In the genomic region with DNA sequence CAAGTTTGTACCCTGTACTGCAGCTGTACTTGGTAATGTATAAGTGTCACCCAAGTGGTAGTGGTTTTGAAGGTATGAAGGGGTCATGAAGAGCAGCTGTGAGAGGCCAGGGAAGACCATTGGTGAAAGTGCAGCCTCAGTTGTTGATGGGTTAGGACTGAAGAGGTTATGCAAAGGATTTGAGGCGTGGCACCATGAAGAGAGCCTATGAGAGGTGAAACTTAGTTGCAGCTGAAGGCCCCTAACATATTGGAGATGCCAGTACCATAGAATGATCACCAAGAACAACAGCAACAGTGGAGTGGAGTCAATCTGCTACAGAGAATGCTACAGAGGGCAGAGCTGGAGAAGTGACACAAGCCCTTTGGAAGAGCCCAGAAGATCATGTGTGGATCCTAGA, we compare ENCODE assay signal across 18 mouse cellular contexts. TPM values are rescaled to one million over a fixed set of nuclear protein-coding genes. Genes with fewer than 3 reads are reported as not detected.
DNase-seq lines count a peak whose midpoint lies in the region; ATAC-seq and TF ChIP-seq lines count a peak whose summit lies in the region.
"Had no signal": no experiment of that assay in that cellular context is flagged by ENCODE, and none has a peak within 500 bp of the region (broad histone marks: within the 10 kb centered on the region; RNA-seq: fewer than 3 reads in every experiment).

No protein-coding gene starts in this region.

- in situ Hi-C loops in ES-E14 (cut with MboI; ENCODE audit: low sequenced_read_pairs in 2 of 2, unreplicated experiment in 2 of 2), result no loop called here

- H3K27ac ChIP-seq in heart, embryonic 12.5 days (ENCODE audit: poor library complexity, severe bottlenecking), result 0 out of 2 replicates have a peak overlapping the region, but pooled peaks have one; percentile 97
- H3K27ac ChIP-seq in liver, embryonic 13.5 days, result 0 out of 2 replicates have a peak overlapping the region, but pooled peaks have one; percentile 32
- H3K27ac ChIP-seq in liver, embryonic 11.5 days (ENCODE audit: low read depth, low read length), result no peak overlapping the region
- peak overlapping the region; percentile 95 for H3K27ac ChIP-seq in ES-E14 (ENCODE audit: insufficient read depth, low read depth, low read length, poor library complexity, severe bottlenecking)
- peak overlapping the region; percentile 60; the same call in 1 of the 2 replicates for H3K27ac ChIP-seq in stomach, embryonic 16.5 days (ENCODE audit: low read length)
- H3K27ac ChIP-seq: forebrain, embryonic 12.5 days; neural tube, embryonic 15.5 days had no signal

- no peak for DNase-seq in heart, adult 18-20 months
- no peak for DNase-seq in liver, embryonic 13.5 days
- no peak for DNase-seq in liver, embryonic 11.5 days (ENCODE audit: low spot score)
- DNase-seq in ES-E14 (ENCODE audit: low read depth, low spot score), result no peak
- DNase-seq: adrenal gland, postnatal 25 days; cerebellum, adult 8-10 months; retina, postnatal 1 day; spleen, adult 18-20 months; thymus, postnatal 36 days had no signal

- H3K9ac ChIP-seq in heart, embryonic 12.5 days, result no peak overlapping the region
- 0 out of 2 replicates have a peak overlapping the region, but pooled peaks have one; percentile 43 for H3K9ac ChIP-seq in liver, embryonic 13.5 days
- H3K9ac ChIP-seq in liver, embryonic 11.5 days (ENCODE audit: low read depth, low read length), result no peak overlapping the region
- H3K9ac ChIP-seq in ES-E14 (ENCODE audit: insufficient read depth, low read depth, low read length, poor library complexity, severe bottlenecking), result peak overlapping the region; percentile 42; the same call in 1 of the 2 replicates
- H3K9ac ChIP-seq in stomach, embryonic 16.5 days (ENCODE audit: low read length), result no peak overlapping the region
- H3K9ac ChIP-seq: forebrain, embryonic 12.5 days; hindbrain, embryonic 14.5 days; neural tube, embryonic 15.5 days had no signal

- no peaks in the 10 kb centered on the region for H3K27me3 ChIP-seq in heart, embryonic 12.5 days (replicated peaks)
- H3K27me3 ChIP-seq in liver, embryonic 13.5 days, result no peaks in the 10 kb centered on the region
- no peaks in the 10 kb centered on the region for H3K27me3 ChIP-seq in liver, embryonic 11.5 days (replicated peaks; ENCODE audit: control insufficient read depth, insufficient read depth, low read length)
- no peaks in the 10 kb centered on the region for H3K27me3 ChIP-seq in stomach, embryonic 16.5 days (ENCODE audit: control insufficient read depth, insufficient read depth, low read length)
- H3K27me3 ChIP-seq: forebrain, embryonic 12.5 days; neural tube, embryonic 15.5 days had no signal

- peaks cover 5% of the 10 kb centered on the region for H3K4me1 ChIP-seq in heart, embryonic 12.5 days (replicated peaks)
- peaks cover 40% of the 10 kb centered on the region for H3K4me1 ChIP-seq in liver, embryonic 13.5 days (replicated peaks)
- peaks cover 4% of the 10 kb centered on the region for H3K4me1 ChIP-seq in liver, embryonic 11.5 days (replicated peaks; ENCODE audit: control insufficient read depth, insufficient read depth, low read length)
- peaks cover 5 to 8% of the 10 kb centered on the region in 2 experiments; a peak in 3 of 4 replicates for H3K4me1 ChIP-seq in ES-E14 (ENCODE audit: control insufficient read depth in 2 of 2, insufficient read depth in 2 of 2, low read length in 2 of 2, poor library complexity in 1 of 2)
- H3K4me1 ChIP-seq in stomach, embryonic 16.5 days (ENCODE audit: control insufficient read depth, insufficient read depth, low read length), result peaks cover 12% of the 10 kb centered on the region

- no peak overlapping the region for H3K4me3 ChIP-seq in heart, embryonic 12.5 days
- H3K4me3 ChIP-seq in liver, embryonic 13.5 days (replicated peaks), result no peak overlapping the region
- H3K4me3 ChIP-seq in liver, embryonic 11.5 days (ENCODE audit: low read depth, low read length), result no peak overlapping the region
- H3K4me3 ChIP-seq in ES-E14 (ENCODE audit: insufficient read depth in 1 of 2, low read depth in 1 of 2, low read length in 2 of 2, poor library complexity in 1 of 2, severe bottlenecking in 1 of 2), result peak overlapping the region; percentile 5 to 84
- H3K4me3 ChIP-seq in stomach, embryonic 16.5 days (replicated peaks; ENCODE audit: low read length), result no peak overlapping the region
- H3K4me3 ChIP-seq: forebrain, embryonic 12.5 days had no signal

- H3K36me3 ChIP-seq in heart, embryonic 12.5 days, result peaks cover 3% of the 10 kb centered on the region; the same call in 1 of the 2 replicates
- no peaks in the 10 kb centered on the region for H3K36me3 ChIP-seq in liver, embryonic 13.5 days
- no peaks in the 10 kb centered on the region; the same call in 1 of the 2 replicates for H3K36me3 ChIP-seq in liver, embryonic 11.5 days (ENCODE audit: control insufficient read depth, insufficient read depth, low read length)
- peaks cover 3% of the 10 kb centered on the region for H3K36me3 ChIP-seq in ES-E14 (ENCODE audit: control insufficient read depth, insufficient read depth, low read length, poor library complexity, severe bottlenecking)
- H3K36me3 ChIP-seq in stomach, embryonic 16.5 days (ENCODE audit: control insufficient read depth, insufficient read depth, low read length), result no peaks in the 10 kb centered on the region; the same call in 1 of the 2 replicates
- H3K36me3 ChIP-seq: forebrain, embryonic 12.5 days; neural tube, embryonic 15.5 days had no signal

- no peak for ATAC-seq in heart, embryonic 12.5 days (ENCODE audit: insufficient number of reproducible peaks, low FRiP score)
- ATAC-seq in liver, embryonic 13.5 days (ENCODE audit: low read depth), result no peak
- ATAC-seq in liver, embryonic 11.5 days (replicated peaks; ENCODE audit: low FRiP score), result no peak
- ATAC-seq in stomach, embryonic 16.5 days (ENCODE audit: insufficient read depth, low FRiP score), result no peak
- ATAC-seq in megakaryocyte progenitor cell, adult 5-6 weeks (replicated peaks; ENCODE audit: poor library complexity), result no peak
- ATAC-seq: activated CD4-positive, CD25-positive, alpha-beta regulatory T cell, adult 4 months had no signal

- no peaks in the 10 kb centered on the region for H3K9me3 ChIP-seq in heart, embryonic 12.5 days (replicated peaks)
- no peaks in the 10 kb centered on the region for H3K9me3 ChIP-seq in liver, embryonic 13.5 days (replicated peaks)
- H3K9me3 ChIP-seq in liver, embryonic 11.5 days (ENCODE audit: control insufficient read depth, low read length), result no peaks in the 10 kb centered on the region
- no peaks in the 10 kb centered on the region for H3K9me3 ChIP-seq in ES-E14 (ENCODE audit: control insufficient read depth, insufficient read depth, low read depth, low read length)
- H3K9me3 ChIP-seq in stomach, embryonic 16.5 days (replicated peaks; ENCODE audit: control insufficient read depth, low read length), result no peaks in the 10 kb centered on the region
- H3K9me3 ChIP-seq: forebrain, embryonic 12.5 days; neural tube, embryonic 15.5 days had no signal

- 94% methylated on average over 1 of the region's 1 CpGs for WGBS in heart, embryonic 12.5 days
- WGBS in liver, embryonic 13.5 days (ENCODE audit: insufficient replicate concordance), result 71% methylated on average over 1 of the region's 1 CpGs
- 93% methylated on average over 1 of the region's 1 CpGs for WGBS in liver, embryonic 11.5 days
- WGBS in stomach, embryonic 16.5 days, result 94% methylated on average over 1 of the region's 1 CpGs

- peak overlapping the region; percentile 69; the same call in 1 of the 2 replicates for H3K4me2 ChIP-seq in heart, embryonic 12.5 days
- no peak overlapping the region for H3K4me2 ChIP-seq in liver, embryonic 13.5 days
- no peak overlapping the region for H3K4me2 ChIP-seq in liver, embryonic 11.5 days
- H3K4me2 ChIP-seq in stomach, embryonic 16.5 days (ENCODE audit: low read depth, low read length), result no peak overlapping the region
- H3K4me2 ChIP-seq: forebrain, embryonic 12.5 days had no signal

TF ChIP-seq in ES-E14, 5 proteins besides CTCF, POLR2A, EP300 and RAD21:
- no peak for TF ChIP-seq MAFK (IDR thresholded peaks at IDR 0.05; ENCODE audit: insufficient read depth, low read depth, low read length)

RNA-seq across cellular contexts. Expression of a gene that starts 1.7 kb away (rescaled TPM):
- 61.0 and 66.5 TPM in 2 replicates for polyA plus RNA-seq in heart, embryonic 12.5 days (2016; fragmentation: Nextera tagmentation; extraction: Ambion mirVana)
- 10 to 100 TPM in 1 of 2 experiments, 1 to 10 TPM in 1; 9.6 to 15.4 TPM for total RNA-seq in heart, adult 18-20 months (2021)
- polyA plus RNA-seq in liver, embryonic 13.5 days (2015; fragmentation: Nextera tagmentation; extraction: Ambion mirVana), result 14.5 and 14.7 TPM in 2 replicates
- polyA plus RNA-seq in liver, embryonic 11.5 days (2014; fragmentation: Nextera tagmentation; extraction: Ambion mirVana), result 42.9 and 45.7 TPM in 2 replicates
- total RNA-seq in ES-E14 (2012; rRNA removed), result 61.5 and 76.8 TPM in 2 replicates
- 22.3 and 24.7 TPM in 2 replicates for polyA plus RNA-seq in stomach, embryonic 16.5 days (2015; fragmentation: Nextera tagmentation; extraction: Ambion mirVana)
- 56.9 and 60.7 TPM in 2 replicates for total RNA-seq in megakaryocyte progenitor cell, adult 5-6 weeks (2015)
- 73.0 and 90.5 TPM in 2 replicates for total RNA-seq in megakaryocyte progenitor cell, adult 5-6 weeks (2017)

RNA-seq across cellular contexts. Expression of a gene that starts 22.3 kb away (rescaled TPM):
- 346 and 354 TPM in 2 replicates for polyA plus RNA-seq in heart, embryonic 12.5 days (2016; fragmentation: Nextera tagmentation; extraction: Ambion mirVana)
- 10 to 100 TPM in 1 of 2 experiments, 1 to 10 TPM in 1; 8.6 to 12.6 TPM for total RNA-seq in heart, adult 18-20 months (2021)
- polyA plus RNA-seq in liver, embryonic 13.5 days (2015; fragmentation: Nextera tagmentation; extraction: Ambion mirVana), result 404 and 474 TPM in 2 replicates
- 539 and 542 TPM in 2 replicates for polyA plus RNA-seq in liver, embryonic 11.5 days (2014; fragmentation: Nextera tagmentation; extraction: Ambion mirVana)
- total RNA-seq in ES-E14 (2012; rRNA removed), result 144 and 190 TPM in 2 replicates
- polyA plus RNA-seq in stomach, embryonic 16.5 days (2015; fragmentation: Nextera tagmentation; extraction: Ambion mirVana), result 221 and 345 TPM in 2 replicates
- 432 and 457 TPM in 2 replicates for total RNA-seq in megakaryocyte progenitor cell, adult 5-6 weeks (2015)
- total RNA-seq in megakaryocyte progenitor cell, adult 5-6 weeks (2017), result 491 and 530 TPM in 2 replicates

RNA-seq across cellular contexts. Expression of a gene that starts 33.6 kb away (rescaled TPM):
- polyA plus RNA-seq in heart, embryonic 12.5 days (2016; fragmentation: Nextera tagmentation; extraction: Ambion mirVana), result 0.58 and 1.6 TPM in 2 replicates
- not detected for total RNA-seq in heart, adult 18-20 months (2021)
- 0.15 TPM in 1 of 2 replicates, not detected in the other for polyA plus RNA-seq in liver, embryonic 13.5 days (2015; fragmentation: Nextera tagmentation; extraction: Ambion mirVana)
- not detected in 2 replicates for polyA plus RNA-seq in liver, embryonic 11.5 days (2014; fragmentation: Nextera tagmentation; extraction: Ambion mirVana)
- not detected in 2 replicates for total RNA-seq in ES-E14 (2012; rRNA removed)
- 0.74 and 0.81 TPM in 2 replicates for polyA plus RNA-seq in stomach, embryonic 16.5 days (2015; fragmentation: Nextera tagmentation; extraction: Ambion mirVana)
- total RNA-seq in megakaryocyte progenitor cell, adult 5-6 weeks (2015), result 0.88 and 1.6 TPM in 2 replicates
- total RNA-seq in megakaryocyte progenitor cell, adult 5-6 weeks (2017), result not detected in 2 replicates
- total RNA-seq: adrenal gland, postnatal 25 days; liver, adult 2 months; monocyte, adult 5-6 weeks had no signal
- polyA plus RNA-seq: activated CD4-positive, CD25-positive, alpha-beta regulatory T cell, adult 4 months; liver, adult 2 months had no signal

Comparison
In these comparisons a context has a peak if more than half of its experiments do, and no peak if none do; other contexts are left out.
1. H3K9ac ChIP-seq: peak in liver, embryonic 13.5 days (single experiment) and ES-E14 (single experiment); none in heart, embryonic 12.5 days (single experiment), liver, embryonic 11.5 days (single experiment) and stomach, embryonic 16.5 days (single experiment).
2. H3K4me3 ChIP-seq: peak in ES-E14 (2 of 2); none in heart, embryonic 12.5 days (single experiment), liver, embryonic 13.5 days (single experiment), liver, embryonic 11.5 days (single experiment) and stomach, embryonic 16.5 days (single experiment).